Mouse (Mus musculus) retina, embryonic 14.5 days (tissue): ENCODE measurements around the gene C2cd2.

Experiments
- DNase-seq: peaks from one replicate; pipeline ENCODE4 v3.0.0-alpha.2; 2015; ENCODE audit warnings: low spot score

The C2cd2 gene

GRCm38 (mm10) chr16:97882891-97883290, 79.5 kb downstream of the C2cd2 start:
- DNase-seq = no peak

- DNase-seq = peak; percentile 63
These were observed 83.3 kb downstream of the C2cd2 start for GRCm38 (mm10) chr16:97879134-97879533.

- DNase-seq = no peak
These were observed 84.9 kb downstream of the C2cd2 start for GRCm38 (mm10) chr16:97877502-97877901.

- DNase-seq = no peak
These were observed 87.3 kb downstream of the C2cd2 start for GRCm38 (mm10) chr16:97875101-97875500.

GRCm38 (mm10) chr16:97874376-97874775, 88.0 kb downstream of the C2cd2 start:
- DNase-seq = no peak

- DNase-seq = peak; percentile 42
These were observed 89.7 kb downstream of the C2cd2 start for GRCm38 (mm10) chr16:97872657-97873056.

GRCm38 (mm10) chr16:97869193-97870102, 93.0 kb downstream of the C2cd2 start:
- DNase-seq = no peak

GRCm38 (mm10) chr16:97863932-97864467, 98.4 kb downstream of the C2cd2 start:
- DNase-seq = no peak

- DNase-seq = no peak
These were observed 106.3 kb downstream of the C2cd2 start for GRCm38 (mm10) chr16:97856050-97856449.

GRCm38 (mm10) chr16:97851741-97852319, 110.6 kb downstream of the C2cd2 start, which contains the start of gene Prdm15:
Prdm15 (minus strand) TSS chr16:97851850.
- peak; percentile 86 for DNase-seq

- DNase-seq = peak; percentile 88
These were observed 111.2 kb downstream of the C2cd2 start for GRCm38 (mm10) chr16:97851061-97851740.

- no peak for DNase-seq
These were observed 111.7 kb downstream of the C2cd2 start for GRCm38 (mm10) chr16:97850667-97851060.

- DNase-seq = no peak
These were observed 113.6 kb downstream of the C2cd2 start for GRCm38 (mm10) chr16:97848832-97849231.

- no peak for DNase-seq
These were observed 117.1 kb downstream of the C2cd2 start for GRCm38 (mm10) chr16:97844967-97845937.

GRCm38 (mm10) chr16:97832154-97832553, 130.2 kb downstream of the C2cd2 start:
- no peak for DNase-seq

- no peak for DNase-seq
These were observed 134.2 kb downstream of the C2cd2 start for GRCm38 (mm10) chr16:97828207-97828606.

GRCm38 (mm10) chr16:97823311-97824007, 138.9 kb downstream of the C2cd2 start:
- DNase-seq = no peak

- DNase-seq = no peak
These were observed 142.9 kb downstream of the C2cd2 start for GRCm38 (mm10) chr16:97819532-97819931.

GRCm38 (mm10) chr16:97817414-97817813, 145.0 kb downstream of the C2cd2 start:
- DNase-seq = no peak

GRCm38 (mm10) chr16:97815269-97815668, 147.1 kb downstream of the C2cd2 start:
- no peak for DNase-seq

- DNase-seq = no peak
These were observed 148.3 kb downstream of the C2cd2 start for GRCm38 (mm10) chr16:97814060-97814459.
